Mouse (Mus musculus) lung, postnatal 0 days (tissue): Measurements from ENCODE around the gene Gemin7. TPM values are rescaled to one million over a fixed set of nuclear protein-coding genes. Genes with fewer than 3 reads are reported as not detected.
A peak's percentile ranks its signal among the peaks of the same experiment; 100 is the strongest.

Experiments used
- ATAC-seq: fragments of 200-750 bp; cut with Nextera tagmentation; 2 replicates; pipeline ENCODE4 v1.8.0; 2017; ENCODE audit warnings: moderate library complexity
- DNase-seq: peaks from one replicate; pipeline ENCODE4 v3.0.0-alpha.2; 2016; ENCODE audit warnings: low spot score
- H3K27ac ChIP-seq: fragments of 300-500 bp; sonication (generic); 2 replicates; pipeline ENCODE4 v1.5.1; 2014; ENCODE audit warnings: antibody characterized with exemption, mild to moderate bottlenecking, low read length, mixed read lengths
- H3K27me3 ChIP-seq: fragments of 300-500 bp; sonication (generic); replicated peaks from 2 replicates; pipeline ENCODE4 v1.6.1; 2014; ENCODE audit warnings: low read length, mixed read lengths; ENCODE audit not compliant: insufficient read depth
- H3K36me3 ChIP-seq: fragments of 300-500 bp; sonication (generic); 2 replicates; pipeline ENCODE4 v1.6.1; 2014; ENCODE audit warnings: low read length, mixed read lengths; ENCODE audit not compliant: insufficient read depth
- H3K4me1 ChIP-seq: fragments of 300-500 bp; sonication (generic); 2 replicates; pipeline ENCODE4 v1.6.1; 2014; ENCODE audit warnings: antibody characterized with exemption, low read depth, low read length, mixed read lengths; ENCODE audit not compliant: insufficient read depth
- H3K4me2 ChIP-seq: fragments of 300-500 bp; sonication (generic); replicated peaks from 2 replicates; pipeline ENCODE4 v1.6.1; 2014; ENCODE audit warnings: low read depth, mild to moderate bottlenecking, low read length, moderate library complexity, mixed read lengths
- H3K4me3 ChIP-seq: fragments of 300-500 bp; sonication (generic); 2 replicates; pipeline ENCODE4 v1.5.1; 2014; ENCODE audit warnings: low read depth, low read length
- H3K9ac ChIP-seq: fragments of 300-500 bp; sonication (generic); replicated peaks from 2 replicates; pipeline ENCODE4 v1.6.1; 2014; ENCODE audit warnings: low read depth, mild to moderate bottlenecking
- H3K9me3 ChIP-seq: fragments of 300-500 bp; sonication (generic); 2 replicates; pipeline ENCODE4 v1.6.1; 2016; ENCODE audit warnings: low read length, mixed read lengths
- CTCF ChIP-seq: IDR thresholded peaks from 2 replicates; pipeline ENCODE4 v1.5.1; 2016; ENCODE audit warnings: antibody characterized with exemption, mild to moderate bottlenecking
- EP300 ChIP-seq: IDR thresholded peaks from 2 replicates; pipeline ENCODE4 v1.6.1; 2016; ENCODE audit warnings: antibody characterized with exemption, mild to moderate bottlenecking, control low read depth
- WGBS: fragments of 180-500 bp; shearing (Covaris S2); extraction: QIAGEN DNeasy Blood & Tissue Kit; methylation state at CpG from one replicate; pipeline ENCODE4 v1.1.7; 2014; 5-methylcytosine and 5-hydroxymethylcytosine counted together
- polyA plus RNA-seq: library from polyadenylated mRNA; unstranded; fragments of >200 nt; fragmentation: Nextera tagmentation; extraction: Ambion mirVana; gene quantifications from 2 replicates; pipeline ENCODE4 v1.2.1, GENCODE M21; 2015

Gene Gemin7
- polyA plus RNA-seq, 1 experiment from 2014 or later: 163 TPM

- H3K4me2 ChIP-seq: 0 out of 2 replicates have a peak overlapping the region, but pooled peaks have one; percentile 14
- no peak for TF ChIP-seq CTCF
- TF ChIP-seq EP300: no peak
- H3K27ac ChIP-seq: no peak overlapping the region
- 11% methylated on average over 17 of the region's 23 CpGs for WGBS
- no peaks in the 10 kb centered on the region for H3K9me3 ChIP-seq
- no peak for ATAC-seq
- peaks cover 21% of the 10 kb centered on the region for H3K4me1 ChIP-seq
- peaks cover 62% of the 10 kb centered on the region for H3K27me3 ChIP-seq
- no peak overlapping the region for H3K4me3 ChIP-seq
- DNase-seq: no peak
- no peak overlapping the region for H3K9ac ChIP-seq
- H3K36me3 ChIP-seq: no peaks in the 10 kb centered on the region
Measured at GRCm38 (mm10) chr7:19520032-19520431, 57.4 kb downstream of the Gemin7 start.

DNA sequence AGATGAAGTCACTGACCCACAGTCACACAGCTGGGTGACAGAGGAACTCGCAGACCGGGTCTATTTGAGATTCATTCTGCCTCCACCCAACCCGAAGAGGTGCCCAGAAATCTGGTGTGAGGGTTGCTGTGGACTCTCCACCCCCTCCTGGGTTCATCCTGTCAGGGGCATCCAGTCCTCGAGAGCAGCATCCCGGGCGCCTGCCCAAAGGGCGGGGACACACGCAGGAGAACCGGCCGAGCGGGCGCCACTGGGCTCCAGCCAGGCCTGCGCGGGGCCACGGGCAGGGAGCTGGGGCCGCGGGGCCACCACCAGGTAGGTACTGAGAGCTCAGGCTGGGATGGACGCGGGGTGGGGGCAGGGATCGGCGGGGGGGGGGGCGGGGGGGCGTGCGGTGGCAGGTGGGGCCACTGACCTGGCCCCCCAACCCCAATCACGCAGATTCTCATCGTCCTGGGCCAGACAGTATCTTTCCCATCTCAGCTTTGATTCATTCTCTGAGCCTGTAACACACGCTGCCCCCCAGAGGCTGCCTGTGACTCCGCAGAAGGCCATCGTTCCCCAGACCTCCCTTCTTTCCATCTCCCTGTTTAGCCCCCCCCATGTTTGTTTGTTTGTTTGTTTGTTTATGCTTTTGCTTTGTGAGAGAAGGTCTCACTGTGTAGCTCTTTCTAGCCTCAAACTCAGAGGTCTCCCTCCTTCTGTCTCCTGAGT, 59.6 kb downstream of the Gemin7 start, which contains the start of gene Nkpd1:
TSS of gene Nkpd1 (plus strand) at position 187 of the 714 bp plus-strand sequence.
- H3K9ac ChIP-seq: no peak within 1 kb of the TSS
- H3K4me1 ChIP-seq: peaks cover 6% of the 10 kb centered on the region
- ATAC-seq: peak; percentile 36
- WGBS: 5% methylated on average over 15 of the region's 29 CpGs
- no peak within 1 kb of the TSS for H3K4me3 ChIP-seq
- H3K4me2 ChIP-seq: 0 out of 2 replicates have a peak within 1 kb of the TSS, but pooled peaks have one; percentile 14
- H3K36me3 ChIP-seq: no peaks in the 10 kb centered on the region
- no peak for DNase-seq
- no peak for TF ChIP-seq EP300
- TF ChIP-seq CTCF: peak; percentile 63
- peaks cover 40% of the 10 kb centered on the region for H3K27me3 ChIP-seq
- no peak within 1 kb of the TSS for H3K27ac ChIP-seq
- H3K9me3 ChIP-seq: no peaks in the 10 kb centered on the region

Other genes with a start within 250 kb of the Gemin7 start
- gene Ercc1, start 232.8 kb downstream of the Gemin7 start, polyA plus RNA-seq: 51.0 and 57.8 TPM in 2 replicates
- 6.5 and 7.6 TPM in 2 replicates for gene Cd3eap, start 218.1 kb downstream of the Gemin7 start, polyA plus RNA-seq
- gene Ppp1r13l, start 217.8 kb downstream of the Gemin7 start, polyA plus RNA-seq: 4.1 and 4.2 TPM in 2 replicates
- 8.9 and 9.4 TPM in 2 replicates for gene Ercc2, start 195.6 kb downstream of the Gemin7 start, polyA plus RNA-seq
- gene Klc3, start 173.5 kb downstream of the Gemin7 start, polyA plus RNA-seq: 28.1 and 31.4 TPM in 2 replicates
- 34.0 and 42.4 TPM in 2 replicates for gene Ckm, start 172.8 kb downstream of the Gemin7 start, polyA plus RNA-seq
- gene Mark4, start 118.8 kb downstream of the Gemin7 start, polyA plus RNA-seq: 7.4 and 7.9 TPM in 2 replicates
- gene Exoc3l2, start 114.3 kb downstream of the Gemin7 start, polyA plus RNA-seq: 1.1 and 1.4 TPM in 2 replicates
- gene Bloc1s3, start 69.2 kb downstream of the Gemin7 start, polyA plus RNA-seq: 2.6 and 3.0 TPM in 2 replicates
- 85.5 and 91.9 TPM in 2 replicates for gene Trappc6a, start 69.2 kb downstream of the Gemin7 start, polyA plus RNA-seq
- gene Nkpd1, start 59.8 kb downstream of the Gemin7 start, polyA plus RNA-seq: 0.05 and 0.15 TPM in 2 replicates
- 19.1 and 20.3 TPM in 2 replicates for gene Ppp1r37, start 14.5 kb downstream of the Gemin7 start, polyA plus RNA-seq
- 0.76 and 0.88 TPM in 2 replicates for gene Zfp296, start 308 bp downstream of the Gemin7 start, polyA plus RNA-seq
- gene Clasrp, start 26.9 kb upstream of the Gemin7 start, polyA plus RNA-seq: 22.6 and 23.8 TPM in 2 replicates
- gene Relb, start 51.8 kb upstream of the Gemin7 start, polyA plus RNA-seq: 15.6 and 29.8 TPM in 2 replicates
- gene Clptm1, start 87.4 kb upstream of the Gemin7 start, polyA plus RNA-seq: 76.9 and 78.8 TPM in 2 replicates
- 4.2 and 4.9 TPM in 2 replicates for gene Apoc2, start 100.3 kb upstream of the Gemin7 start, polyA plus RNA-seq
- gene Gm44805, start 103.8 kb upstream of the Gemin7 start, polyA plus RNA-seq: not detected in 2 replicates
- 0.38 and 0.88 TPM in 2 replicates for gene Apoc4, start 103.9 kb upstream of the Gemin7 start, polyA plus RNA-seq
- gene Apoc1, start 115.1 kb upstream of the Gemin7 start, polyA plus RNA-seq: 61.1 and 63.8 TPM in 2 replicates
- gene Apoe, start 121.6 kb upstream of the Gemin7 start, polyA plus RNA-seq: 768 and 1,006 TPM in 2 replicates
- 60.8 and 62.4 TPM in 2 replicates for gene Tomm40, start 137.8 kb upstream of the Gemin7 start, polyA plus RNA-seq
- 113 and 116 TPM in 2 replicates for gene Nectin2, start 172.9 kb upstream of the Gemin7 start, polyA plus RNA-seq
- gene Bcam, start 193.4 kb upstream of the Gemin7 start, polyA plus RNA-seq: 477 and 507 TPM in 2 replicates
- gene Cblc, start 219.2 kb upstream of the Gemin7 start, polyA plus RNA-seq: 18.4 and 23.9 TPM in 2 replicates
- gene Bcl3, start 245.2 kb upstream of the Gemin7 start, polyA plus RNA-seq: 8.3 and 20.0 TPM in 2 replicates